Mouse (Mus musculus) brain, embryonic 18.5 days (tissue): ENCODE measurements around the gene Arhgap30.

Experiments
- DNase-seq: peaks from one replicate; pipeline ENCODE4 v3.0.0-alpha.2; 2012; ENCODE audit warnings: low read depth, low spot score

Gene Arhgap30

DNA sequence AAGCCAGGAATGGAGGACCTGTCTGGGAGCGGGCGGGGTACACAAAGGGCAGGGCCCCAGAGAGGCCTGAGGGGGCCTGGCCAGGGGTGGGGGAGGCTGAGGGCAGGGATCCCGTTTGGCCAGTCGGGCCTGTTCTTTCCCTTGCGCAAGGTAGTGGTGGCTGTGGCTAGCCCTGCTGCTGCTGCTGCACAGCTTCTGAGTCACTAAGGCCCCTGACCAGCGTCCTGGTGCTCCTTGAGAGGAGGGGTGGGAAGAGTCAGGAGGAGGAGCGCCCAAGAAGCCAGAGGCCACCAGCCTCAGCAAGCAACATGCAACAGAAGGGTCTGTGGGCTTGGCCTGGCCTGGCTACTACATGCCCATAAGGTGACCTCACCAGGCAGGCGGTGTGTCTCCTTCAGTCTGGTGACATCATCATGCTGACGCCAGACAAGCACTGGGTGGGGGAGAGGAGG lies 13.1 kb upstream of the Arhgap30 start:
- no peak for DNase-seq

DNA sequence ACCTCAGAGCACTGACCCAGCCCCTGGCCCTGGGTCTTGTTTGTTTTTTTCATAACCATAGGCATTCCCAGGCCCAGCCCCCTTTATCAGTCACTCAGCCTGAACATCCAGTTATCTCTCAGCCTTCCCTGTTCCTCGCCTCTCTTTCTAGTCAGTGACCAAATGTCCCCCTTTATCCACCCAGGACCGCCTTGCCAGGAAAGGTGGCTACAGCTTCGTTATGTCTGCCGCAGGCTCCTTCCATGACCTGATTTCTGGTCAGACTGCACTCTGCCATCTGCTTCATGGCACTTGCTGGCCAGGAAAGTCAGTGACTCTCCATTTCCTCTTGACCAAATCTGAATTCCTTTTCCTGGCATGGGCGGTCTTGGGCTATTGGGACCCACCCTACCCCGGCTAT lies 10.5 kb upstream of the Arhgap30 start:
- no peak for DNase-seq

DNA sequence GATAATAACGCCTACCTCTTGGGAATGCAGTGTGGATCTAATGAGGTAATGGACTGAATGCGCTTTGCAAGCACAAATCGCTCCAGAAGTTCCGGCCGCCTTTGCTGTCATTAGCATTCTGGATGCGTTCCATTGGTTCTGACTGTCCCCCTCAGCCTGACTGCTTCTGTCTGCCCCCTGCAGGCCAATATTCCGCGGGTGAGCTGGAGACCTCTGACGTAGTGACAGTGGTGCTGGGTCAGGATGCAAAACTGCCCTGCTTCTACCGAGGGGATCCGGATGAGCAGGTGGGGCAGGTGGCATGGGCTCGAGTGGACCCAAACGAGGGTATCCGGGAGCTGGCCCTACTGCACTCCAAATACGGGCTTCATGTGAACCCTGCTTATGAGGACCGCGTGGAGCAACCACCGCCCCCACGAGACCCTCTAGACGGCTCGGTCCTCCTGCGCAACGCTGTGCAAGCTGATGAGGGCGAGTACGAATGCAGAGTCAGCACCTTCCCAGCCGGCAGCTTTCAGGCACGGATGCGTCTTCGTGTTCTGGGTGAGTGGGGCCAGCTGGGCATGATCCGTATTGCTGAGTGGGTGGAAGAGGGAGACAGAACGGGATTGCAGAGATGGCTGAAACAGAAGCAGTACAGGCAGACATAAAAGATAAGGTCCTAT lies 8.7 kb upstream of the Arhgap30 start:
- DNase-seq: peak; percentile 50

DNA sequence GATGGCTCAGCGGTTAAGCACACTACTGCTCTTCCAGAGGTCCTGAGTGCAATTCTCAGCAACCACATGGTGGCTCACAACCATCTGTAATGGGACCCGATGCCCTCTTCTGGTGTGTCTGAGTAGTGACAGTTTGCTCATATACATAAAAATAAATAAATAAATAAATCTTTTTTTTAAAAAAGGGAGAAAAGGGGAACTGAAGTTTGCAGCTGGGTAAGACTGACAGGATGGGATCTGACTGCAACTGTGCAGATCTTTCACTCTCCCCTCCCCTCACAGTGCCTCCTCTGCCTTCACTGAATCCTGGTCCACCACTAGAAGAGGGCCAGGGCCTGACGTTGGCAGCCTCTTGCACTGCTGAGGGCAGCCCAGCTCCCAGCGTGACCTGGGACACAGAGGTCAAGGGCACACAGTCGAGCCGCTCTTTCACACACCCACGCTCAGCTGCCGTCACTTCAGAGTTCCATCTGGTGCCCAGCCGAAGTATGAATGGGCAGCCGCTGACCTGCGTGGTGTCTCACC lies 6.6 kb upstream of the Arhgap30 start:
- DNase-seq: no peak

DNA sequence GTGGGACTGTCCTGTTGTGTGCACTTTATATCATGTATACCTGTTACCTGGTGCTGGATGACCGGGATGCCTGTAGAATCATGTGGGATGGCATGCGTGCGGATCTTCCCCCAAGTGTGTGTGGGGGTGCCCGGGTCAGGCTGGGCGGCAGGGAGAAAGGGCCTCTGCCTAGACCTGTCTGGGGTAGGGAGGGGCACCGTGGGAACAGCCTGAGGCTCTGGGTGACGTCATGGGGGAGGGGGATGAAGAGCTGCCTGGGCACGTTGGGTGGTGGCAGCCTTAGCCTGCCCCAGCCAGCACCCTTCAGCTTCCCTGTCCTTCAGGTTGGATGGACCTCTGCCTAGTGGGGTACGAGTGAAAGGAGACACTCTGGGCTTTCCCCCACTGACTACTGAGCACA lies 4.4 kb upstream of the Arhgap30 start:
- DNase-seq: no peak

DNA sequence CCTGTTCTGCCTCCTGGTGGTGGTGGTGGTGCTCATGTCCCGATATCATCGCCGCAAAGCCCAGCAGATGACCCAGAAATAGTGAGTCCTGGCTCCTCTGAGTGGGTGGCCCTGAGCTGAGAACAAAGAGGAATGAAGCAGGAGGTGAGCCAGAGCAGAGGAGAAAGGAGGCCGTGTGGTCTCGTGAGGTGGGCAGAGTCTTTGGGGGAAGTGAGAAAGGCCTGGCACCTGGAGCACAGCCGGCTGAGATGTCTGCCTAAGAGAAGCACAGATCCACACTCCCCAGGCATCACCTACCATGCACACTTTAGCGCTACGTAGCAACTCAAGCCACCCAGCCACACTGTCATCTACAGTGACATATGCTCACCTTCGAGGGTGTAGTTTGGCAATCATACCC lies 3.6 kb upstream of the Arhgap30 start:
- no peak for DNase-seq

DNA sequence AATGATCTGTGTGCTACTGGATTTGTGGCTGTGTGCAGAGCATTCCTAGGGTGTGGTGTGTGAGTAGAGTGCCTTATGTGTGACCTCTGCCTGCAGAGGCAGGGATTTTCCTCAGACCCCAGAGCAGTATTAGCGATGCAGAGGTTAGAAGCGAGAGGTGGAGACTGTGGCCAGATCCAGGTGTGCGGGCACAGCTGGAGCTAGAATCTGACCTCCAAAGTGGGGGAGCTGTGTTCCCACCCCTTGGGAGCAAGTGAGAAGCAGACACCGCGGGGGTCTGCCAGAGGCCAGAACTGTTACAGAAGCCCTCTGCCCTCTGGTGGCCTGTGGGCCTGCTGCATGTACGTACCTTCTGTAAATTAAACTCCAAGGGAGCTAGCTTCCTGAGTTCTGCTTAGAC lies 1.7 kb upstream of the Arhgap30 start:
- DNase-seq: no peak

DNA sequence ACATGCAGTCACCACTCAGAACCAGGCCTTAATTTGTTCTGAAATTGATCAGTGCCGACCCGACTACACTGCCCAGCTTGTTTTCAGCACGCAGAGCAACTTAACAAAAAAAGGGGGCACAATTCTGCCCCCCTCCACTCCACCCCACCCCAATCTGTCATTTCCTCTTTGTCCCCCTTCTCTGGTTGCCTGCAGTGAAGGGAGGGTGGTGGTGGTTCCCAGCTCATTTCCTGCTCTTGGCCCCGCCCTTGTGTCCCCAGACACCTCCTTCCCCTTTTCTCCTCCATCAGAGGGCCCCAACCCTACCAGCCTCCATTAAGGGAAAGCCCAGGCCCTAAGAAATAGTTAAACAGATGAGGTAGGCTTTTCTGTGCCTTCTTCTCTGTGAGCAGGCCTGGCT lies 1.3 kb downstream of the Arhgap30 start:
- no peak for DNase-seq

DNA sequence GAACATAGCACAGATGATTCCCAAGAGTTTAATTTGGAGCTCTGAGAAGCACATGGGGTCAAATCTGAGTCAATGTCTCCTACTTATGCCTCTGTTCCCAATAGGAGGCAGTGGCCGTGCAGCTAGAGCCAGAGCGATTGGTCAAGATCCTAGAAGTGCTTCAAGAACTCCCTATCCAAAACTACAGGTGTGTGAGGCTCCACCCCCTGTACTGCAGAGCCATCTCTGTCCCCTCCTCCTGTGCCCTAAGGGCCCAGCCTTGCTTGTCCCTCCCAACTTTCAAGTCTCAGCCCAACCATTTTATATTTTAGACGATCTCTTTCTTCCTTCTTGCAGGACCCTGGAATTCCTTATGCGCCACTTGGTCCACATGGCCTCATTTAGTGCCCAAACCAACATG lies 13.1 kb downstream of the Arhgap30 start:
- no peak for DNase-seq

DNA sequence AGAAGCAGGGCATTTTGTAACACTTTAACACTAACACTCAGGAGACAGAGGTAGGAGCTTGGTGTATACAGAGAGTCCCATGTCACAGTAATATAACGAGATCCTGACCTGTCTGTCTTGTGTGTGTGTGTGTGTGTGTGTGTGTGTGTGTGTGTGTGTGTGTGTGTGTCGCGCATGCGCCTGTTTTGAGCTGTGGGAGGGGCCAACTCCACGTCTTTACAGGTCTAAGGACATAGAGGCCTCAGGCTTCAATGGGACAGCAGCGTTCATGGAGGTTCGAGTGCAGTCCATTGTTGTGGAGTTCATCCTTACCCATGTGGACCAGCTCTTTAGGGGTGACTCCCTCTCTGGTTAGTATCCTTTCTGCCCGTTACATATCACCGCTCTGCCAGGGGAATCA lies 14.2 kb downstream of the Arhgap30 start:
- no peak for DNase-seq

DNA sequence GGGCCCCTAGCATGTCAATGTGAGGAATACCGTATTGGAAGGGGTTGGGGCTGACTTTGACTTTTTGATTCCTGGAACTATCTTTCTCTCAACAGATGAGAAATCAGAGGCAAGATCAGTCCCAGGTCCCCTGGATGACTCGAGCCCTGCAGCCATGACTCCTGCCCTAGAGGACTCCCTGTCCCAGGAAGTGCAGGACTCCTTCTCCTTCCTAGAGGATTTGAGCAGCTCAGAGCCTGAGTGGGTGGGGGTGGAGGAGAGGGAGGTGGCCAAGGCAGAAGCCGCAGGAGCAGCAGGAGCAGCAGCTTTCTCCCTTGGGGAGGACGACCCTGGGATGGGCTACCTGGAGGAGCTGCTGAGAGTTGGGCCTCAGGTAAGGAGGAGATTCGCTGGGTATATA lies 18.5 kb downstream of the Arhgap30 start:
- DNase-seq: no peak

DNA sequence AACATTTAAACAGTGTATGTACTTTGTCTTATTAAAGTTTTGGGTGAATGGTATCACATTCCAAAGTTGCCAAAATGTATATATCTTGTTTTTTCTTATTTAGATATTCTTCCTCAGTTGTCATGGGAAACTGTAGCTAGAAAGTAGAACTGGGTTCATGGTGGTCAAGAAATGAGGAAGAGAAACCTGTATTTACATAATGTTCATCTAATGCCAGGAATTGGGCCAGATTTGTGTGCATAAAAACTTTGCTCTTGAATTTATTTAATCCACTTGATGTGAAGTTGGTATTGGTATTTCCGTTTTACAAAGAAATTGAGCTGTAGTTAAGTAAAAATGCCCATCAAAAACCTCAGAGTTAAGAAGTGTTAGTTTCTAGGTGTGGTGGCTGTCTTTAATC lies 21.5 kb downstream of the Arhgap30 start:
- no peak for DNase-seq

DNA sequence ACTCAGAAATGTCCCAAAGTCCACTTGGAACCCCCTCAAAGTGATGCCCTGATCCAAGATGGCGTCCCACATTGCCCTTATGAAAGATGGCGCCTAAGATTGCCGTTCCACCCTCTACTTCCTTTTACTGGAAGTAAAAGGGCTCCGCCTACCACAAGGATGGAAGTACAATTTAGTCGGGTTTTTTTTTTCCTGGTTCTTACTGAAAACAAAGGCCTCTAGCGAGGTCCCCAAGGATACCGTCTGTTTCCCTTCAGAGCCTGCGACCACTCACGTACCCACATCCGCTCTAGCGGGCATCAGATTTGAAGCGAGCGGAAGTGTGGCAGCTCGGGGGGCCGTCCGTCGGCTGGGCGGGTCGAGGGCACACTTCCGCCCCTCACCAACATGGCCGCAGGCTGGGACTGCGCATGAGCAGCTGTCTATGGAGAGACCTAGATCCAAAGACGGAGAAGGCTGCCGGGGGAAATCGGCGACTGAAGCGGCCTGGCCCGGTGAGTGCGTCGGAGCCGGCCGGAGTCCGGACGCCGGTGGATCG lies 22.3 kb downstream of the Arhgap30 start, which contains the start of gene Usf1:
Gene Usf1 (plus strand): TSS at position 367 of the 538 bp plus-strand sequence.
- DNase-seq: peak; percentile 92

DNA sequence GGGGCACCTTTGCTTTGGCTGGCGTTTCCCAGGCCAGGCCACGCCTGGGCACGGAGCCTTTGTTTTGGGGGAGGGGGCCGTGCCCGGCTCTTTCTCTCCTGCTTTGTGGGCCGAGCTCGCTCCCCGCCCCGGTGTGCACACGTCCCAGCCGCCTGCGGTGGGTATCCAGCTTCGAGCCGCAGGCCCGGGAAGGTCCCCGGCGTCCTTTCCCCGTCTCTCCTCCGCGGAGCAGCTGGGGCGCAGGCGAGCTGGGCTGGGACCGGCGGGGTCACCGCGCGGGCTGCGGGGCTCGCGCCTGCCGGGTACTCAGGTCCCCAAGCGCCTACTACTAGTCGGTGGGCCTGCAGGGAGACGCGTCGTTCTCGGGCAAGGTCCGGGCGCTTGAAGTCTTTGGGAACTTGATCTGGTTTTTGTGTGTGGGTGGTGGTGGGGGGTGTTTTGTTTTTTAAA lies 22.8 kb downstream of the Arhgap30 start:
- no peak for DNase-seq

DNA sequence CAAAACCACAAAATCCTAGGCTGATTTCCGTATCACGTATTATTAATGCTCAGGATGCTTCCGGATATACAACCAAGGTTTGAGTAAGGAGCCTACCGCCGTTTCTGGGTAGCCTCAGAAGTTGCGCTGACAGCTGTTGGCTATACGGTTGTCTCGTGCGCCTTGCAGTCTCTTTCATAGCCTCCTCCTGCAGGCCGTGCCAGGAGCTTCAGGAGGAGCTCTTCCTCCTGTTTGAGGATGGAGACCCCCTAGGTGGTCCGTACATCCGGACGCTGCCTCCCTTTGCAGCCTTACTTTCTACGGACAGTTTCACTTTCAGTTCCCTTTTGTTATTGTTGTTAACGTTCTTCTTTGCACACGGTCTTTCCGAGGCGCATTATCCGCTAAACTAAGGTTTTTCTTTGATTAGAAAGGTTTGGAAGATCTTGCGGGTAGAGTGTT lies 23.3 kb downstream of the Arhgap30 start:
- peak; percentile 49 for DNase-seq

DNA sequence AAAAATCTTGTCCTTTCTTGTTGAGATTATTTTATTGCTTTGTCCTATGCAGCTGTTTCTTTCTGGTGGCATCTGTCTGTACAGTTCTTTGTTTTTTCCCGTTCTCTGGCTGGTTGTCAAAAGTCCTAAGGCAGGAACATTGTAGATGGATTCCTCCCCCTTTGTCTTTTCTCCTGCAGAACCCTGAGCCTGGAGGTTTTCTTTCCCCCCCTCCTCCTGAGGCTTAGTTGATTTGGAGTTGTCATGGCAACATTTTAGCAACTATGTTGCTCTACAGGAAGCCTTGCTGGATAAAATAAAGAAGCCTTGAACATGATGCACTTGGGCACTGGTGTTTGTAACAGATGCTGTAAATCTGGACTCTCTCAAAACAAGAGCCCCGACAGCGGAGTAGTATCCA lies 23.7 kb downstream of the Arhgap30 start:
- peak; percentile 49 for DNase-seq

DNA sequence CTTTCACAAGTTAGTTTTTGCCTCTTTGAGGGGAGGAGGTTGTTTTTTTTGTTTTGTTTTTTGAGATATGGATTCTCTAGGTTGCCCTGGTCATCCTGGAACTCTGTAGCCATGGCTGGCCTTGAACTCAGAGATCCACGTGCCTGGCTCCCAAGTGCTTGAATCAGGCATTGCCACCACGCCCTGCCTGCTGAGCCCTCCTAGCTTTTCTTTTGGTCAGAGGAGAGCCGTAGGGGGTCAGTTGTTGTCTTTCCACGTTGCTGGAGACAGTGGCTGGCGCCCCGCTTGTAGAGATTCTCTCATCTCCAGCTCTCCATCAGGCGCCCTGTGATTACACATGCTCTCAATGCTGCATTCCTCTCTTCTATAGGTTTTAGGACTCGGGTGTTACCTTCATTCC lies 24.9 kb downstream of the Arhgap30 start:
- DNase-seq: no peak

DNA sequence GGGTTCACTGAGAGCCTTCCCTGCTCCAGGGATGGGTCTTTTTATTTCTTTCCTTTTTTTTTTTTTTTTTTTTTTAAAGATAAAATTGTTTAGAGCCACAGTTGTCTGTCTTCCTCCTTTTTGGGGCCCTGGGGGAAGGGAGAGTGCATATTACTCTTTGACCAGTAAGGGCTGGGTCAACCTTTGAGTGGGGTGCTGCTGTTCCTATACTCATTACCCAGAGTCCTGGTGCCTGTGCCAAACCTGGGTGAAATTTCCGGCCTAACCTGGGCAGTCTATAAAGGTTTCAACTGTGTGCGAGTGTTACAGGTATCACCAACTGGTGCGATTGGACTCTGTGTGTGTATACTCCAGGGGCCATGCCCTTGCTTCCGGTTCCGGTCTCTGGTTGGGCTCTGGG lies 29.9 kb downstream of the Arhgap30 start, which contains the start of gene Tstd1:
Gene Tstd1 (plus strand): TSS at position 213 of the 400 bp plus-strand sequence.
- DNase-seq: no peak

DNA sequence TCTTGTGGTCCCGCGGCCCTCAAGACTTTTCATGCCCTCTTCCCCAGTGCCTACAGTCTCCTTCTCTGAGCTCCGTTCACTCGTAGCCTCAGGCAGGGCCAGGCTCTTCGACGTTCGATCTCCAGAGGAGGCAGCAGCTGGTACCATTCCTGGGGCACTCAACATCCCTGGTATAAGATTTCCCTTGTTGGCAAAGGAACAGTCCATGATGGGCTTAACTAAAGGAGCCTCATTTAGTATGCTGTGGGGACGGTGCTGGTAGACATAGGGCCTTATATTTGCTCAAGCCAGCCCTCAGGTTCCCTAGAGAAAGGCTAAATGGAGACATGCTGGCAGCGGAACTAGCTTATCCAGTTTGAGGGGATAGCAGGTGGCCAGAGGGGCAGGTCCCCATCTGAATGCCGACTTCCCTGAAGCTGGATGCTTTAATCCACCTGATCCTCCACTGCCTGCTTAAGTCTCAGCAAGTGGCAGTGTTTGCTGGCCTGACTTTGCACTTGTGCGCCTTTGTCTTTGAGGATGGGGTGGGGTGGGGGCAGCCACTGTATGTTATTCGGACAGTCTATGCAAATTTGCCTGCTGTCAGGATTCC lies 30.6 kb downstream of the Arhgap30 start:
- no peak for DNase-seq

DNA sequence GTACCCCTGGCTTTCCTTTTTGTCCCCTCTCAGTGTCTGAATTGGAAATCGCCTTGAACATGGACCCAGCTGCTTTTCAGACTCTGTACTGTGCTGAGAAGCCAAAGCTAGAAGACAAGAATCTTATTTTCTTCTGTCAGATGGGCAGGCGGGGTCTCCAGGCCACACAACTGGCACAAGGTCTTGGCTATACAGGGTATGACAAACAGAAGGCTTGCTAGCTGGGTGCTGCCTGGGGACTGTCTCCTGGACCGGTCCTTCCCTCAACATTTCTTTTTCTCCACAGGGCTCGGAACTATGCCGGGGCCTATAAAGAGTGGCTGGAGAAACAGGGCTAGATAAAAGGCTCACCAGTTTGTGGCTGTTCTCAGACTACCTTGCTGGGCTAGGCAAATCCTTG lies 31.2 kb downstream of the Arhgap30 start:
- no peak for DNase-seq

DNA sequence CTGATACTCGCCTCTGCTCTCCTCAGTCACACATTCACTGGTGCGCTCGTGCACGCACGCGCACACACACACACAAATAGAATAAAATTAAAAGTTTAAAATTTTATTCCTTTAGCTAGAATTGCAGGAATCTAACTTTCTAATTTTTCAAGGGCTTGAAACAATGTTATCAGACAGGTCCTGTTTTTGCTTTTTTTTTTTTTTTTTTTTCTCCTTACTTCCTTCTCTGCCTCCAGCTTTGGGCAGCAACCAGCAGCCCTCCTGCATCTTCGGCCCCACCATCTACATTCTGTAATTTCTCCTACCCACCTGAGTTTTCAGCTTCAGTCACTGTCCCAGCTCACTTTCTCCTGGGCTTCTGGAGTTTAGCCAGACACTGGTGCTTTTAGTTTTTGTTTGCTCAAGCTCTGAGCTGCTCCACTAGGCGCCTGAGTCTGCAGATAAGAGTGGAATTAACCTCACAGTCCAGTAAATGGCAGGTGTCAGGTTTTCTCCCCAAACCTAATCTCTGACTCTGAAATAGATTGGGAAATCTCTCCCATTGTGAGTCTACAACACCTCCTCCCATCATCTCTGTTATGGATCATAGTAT lies 33.8 kb downstream of the Arhgap30 start:
- no peak for DNase-seq

DNA sequence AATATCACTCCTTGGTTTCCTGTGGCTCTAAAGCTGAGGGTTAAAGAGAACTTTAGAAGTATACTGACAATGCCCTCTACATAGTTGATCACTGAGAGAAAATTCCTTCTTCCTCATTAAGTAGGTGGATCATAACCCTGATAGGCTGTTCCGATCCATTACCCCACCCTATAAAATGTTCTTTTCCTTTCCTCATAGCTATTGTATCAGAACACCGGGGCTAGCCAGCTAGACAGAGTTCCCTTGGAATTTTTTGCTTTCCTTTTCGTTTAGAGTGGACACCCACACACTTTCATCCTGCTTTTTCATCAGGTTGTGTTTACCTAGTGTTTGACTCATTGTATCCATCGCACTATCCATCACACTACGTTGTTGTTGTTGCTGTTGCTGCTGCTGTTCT lies 35.9 kb downstream of the Arhgap30 start:
- DNase-seq: no peak
